ENCODE assay signal across 12 mouse cellular contexts in the genomic region with DNA sequence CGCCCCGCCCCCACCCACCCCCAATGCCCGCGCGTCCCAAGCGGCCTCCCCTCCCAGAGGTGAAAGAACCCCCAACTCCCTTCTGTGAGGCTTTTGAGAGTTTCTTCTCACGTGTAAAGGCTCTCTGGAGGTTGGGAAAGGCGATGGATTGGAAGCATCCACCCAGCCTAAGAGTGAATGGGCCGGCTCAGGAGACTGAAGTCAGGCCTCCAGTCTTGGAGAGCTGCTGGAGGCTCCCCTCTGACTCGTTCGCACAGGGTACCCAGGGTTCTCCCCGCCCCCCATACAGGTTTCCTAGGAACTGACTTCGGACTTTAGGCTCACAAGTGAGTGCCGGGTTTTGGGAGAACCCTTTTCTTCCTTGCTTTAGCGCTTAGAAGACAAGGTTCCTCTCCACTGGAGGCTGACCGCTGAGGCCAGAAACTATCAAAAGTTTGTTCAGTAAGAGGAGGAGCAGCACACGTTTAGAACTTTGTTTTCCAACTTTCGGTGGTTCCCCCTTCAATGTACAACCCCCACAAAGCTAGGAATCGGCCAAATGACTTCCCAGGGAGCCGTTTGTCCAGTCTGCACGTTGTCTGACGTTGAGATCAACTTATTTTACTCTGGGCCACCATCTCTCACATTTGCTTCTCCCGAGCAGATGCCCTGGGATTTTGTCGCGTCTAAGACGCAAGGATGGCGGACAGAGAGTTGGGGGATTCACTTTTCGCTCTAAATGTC. TPM values are rescaled to one million over a fixed set of nuclear protein-coding genes. Genes with fewer than 3 reads are reported as not detected.
DNase-seq lines count a peak whose midpoint lies in the region; ATAC-seq lines count a peak whose summit lies in the region.
"Had no signal": no experiment of that assay in that cellular context is flagged by ENCODE, and none has a peak within 500 bp of the region (broad histone marks: within the 10 kb centered on the region; RNA-seq: fewer than 3 reads in every experiment).

No protein-coding gene starts in this region.

- under 1% methylated on average over 27 of the region's 28 CpGs for WGBS in heart, embryonic 10.5 days
- 3% methylated on average over 28 of the region's 28 CpGs for WGBS in hindbrain, embryonic 15.5 days
- under 1% methylated on average over 26 of the region's 28 CpGs for WGBS in neural tube, embryonic 11.5 days

- peak overlapping the region; percentile 18; the same call in 1 of the 2 replicates for H3K9ac ChIP-seq in hindbrain, embryonic 15.5 days
- peak overlapping the region; percentile 75 for H3K9ac ChIP-seq in neural tube, embryonic 11.5 days (ENCODE audit: low read length)
- H3K9ac ChIP-seq: liver, embryonic 13.5 days had no signal

- ATAC-seq in hindbrain, embryonic 15.5 days (ENCODE audit: low FRiP score, low read depth), result peak; percentile 49
- peak; percentile 40 for ATAC-seq in neural tube, embryonic 11.5 days (ENCODE audit: insufficient read depth, low FRiP score, low TSS enrichment)

- no peaks in the 10 kb centered on the region for H3K36me3 ChIP-seq in heart, embryonic 10.5 days
- H3K36me3 ChIP-seq in hindbrain, embryonic 15.5 days, result no peaks in the 10 kb centered on the region
- no peaks in the 10 kb centered on the region for H3K36me3 ChIP-seq in neural tube, embryonic 11.5 days (ENCODE audit: control insufficient read depth, insufficient read depth, low read length)
- H3K36me3 ChIP-seq: liver, embryonic 13.5 days had no signal

- intact Hi-C loops in heart, postnatal 10 days (cut with DNase I), result loop anchor here (5.0 to 10.0 kb wide), 3 partner anchors 345 to 1088 kb away; partner anchors contain the start of gene Prdm13
- intact Hi-C loops in left cerebral cortex, postnatal 14 days (cut with DNase I), result loop anchor here (5.0 to 10.0 kb wide), 4 partner anchors 347 to 1765 kb away; no protein-coding TSS in a partner anchor

- peaks cover 12% of the 10 kb centered on the region for H3K4me1 ChIP-seq in heart, embryonic 10.5 days
- peaks cover 44% of the 10 kb centered on the region for H3K4me1 ChIP-seq in hindbrain, embryonic 15.5 days (replicated peaks)
- H3K4me1 ChIP-seq in neural tube, embryonic 11.5 days (ENCODE audit: control insufficient read depth, insufficient read depth, low read length), result peaks cover 7% of the 10 kb centered on the region
- H3K4me1 ChIP-seq: liver, embryonic 13.5 days had no signal

- DNase-seq in heart, embryonic 10.5 days (ENCODE audit: low spot score), result no peak
- DNase-seq in heart, postnatal 10 days, result no peak
- DNase-seq in embryo, embryonic 9.5 days (ENCODE audit: extremely low spot score), result peak; percentile 72
- DNase-seq in neural tube, embryonic 11.5 days (ENCODE audit: low spot score), result peak; percentile 66
- DNase-seq in gastrocnemius, adult 18-20 months (ENCODE audit: low spot score), result no peak
- DNase-seq in left cerebral cortex, postnatal 14 days (ENCODE audit: low spot score in 2 of 2), result no peak
- DNase-seq in adrenal gland, postnatal 4 days (ENCODE audit: low spot score in 2 of 2), result no peak
- DNase-seq: heart, adult 2 months; liver, embryonic 13.5 days had no signal

- H3K27ac ChIP-seq in heart, embryonic 10.5 days, result no peak overlapping the region
- H3K27ac ChIP-seq in hindbrain, embryonic 15.5 days (replicated peaks), result peak overlapping the region; percentile 77
- H3K27ac ChIP-seq in neural tube, embryonic 11.5 days (ENCODE audit: low read depth, low read length), result peak overlapping the region; percentile 77
- H3K27ac ChIP-seq: heart, adult 2 months; liver, embryonic 13.5 days had no signal

- no peaks in the 10 kb centered on the region for H3K9me3 ChIP-seq in heart, embryonic 10.5 days
- H3K9me3 ChIP-seq in hindbrain, embryonic 15.5 days, result no peaks in the 10 kb centered on the region
- no peaks in the 10 kb centered on the region for H3K9me3 ChIP-seq in neural tube, embryonic 11.5 days (ENCODE audit: control insufficient read depth, low read length)
- H3K9me3 ChIP-seq: liver, embryonic 13.5 days had no signal

- peaks cover 86% of the 10 kb centered on the region for H3K27me3 ChIP-seq in heart, embryonic 10.5 days (ENCODE audit: insufficient read depth, poor library complexity, severe bottlenecking)
- H3K27me3 ChIP-seq in hindbrain, embryonic 15.5 days, result no peaks in the 10 kb centered on the region
- H3K27me3 ChIP-seq in neural tube, embryonic 11.5 days (ENCODE audit: control insufficient read depth, insufficient read depth, low read length), result 0 out of 2 replicates have a peak, but pooled peaks cover 5% of the 10 kb centered on the region

- H3K4me2 ChIP-seq in hindbrain, embryonic 15.5 days, result peak overlapping the region; percentile 96
- H3K4me2 ChIP-seq in neural tube, embryonic 11.5 days (ENCODE audit: low read depth), result peak overlapping the region; percentile 72
- H3K4me2 ChIP-seq: liver, embryonic 13.5 days had no signal

- H3K4me3 ChIP-seq in heart, embryonic 10.5 days, result peak overlapping the region; percentile 33
- H3K4me3 ChIP-seq in hindbrain, embryonic 15.5 days, result peak overlapping the region; percentile 24
- peak overlapping the region; percentile 93 for H3K4me3 ChIP-seq in neural tube, embryonic 11.5 days (ENCODE audit: low read depth, low read length)
- H3K4me3 ChIP-seq: erythroblast, embryonic 14.5 days; heart, adult 2 months; liver, embryonic 13.5 days had no signal

RNA-seq across cellular contexts. Expression of gene Pou3f2, which starts 8.6 kb away (rescaled TPM):
- polyA plus RNA-seq in heart, embryonic 10.5 days (2016; fragmentation: Nextera tagmentation; extraction: Ambion mirVana), result 0.10 TPM in 2 replicates
- not detected for total RNA-seq in heart, postnatal 10 days (2021)
- polyA plus RNA-seq in hindbrain, embryonic 15.5 days (2015; fragmentation: Nextera tagmentation; extraction: Ambion mirVana), result 21.0 and 33.1 TPM in 2 replicates
- polyA plus RNA-seq in neural tube, embryonic 11.5 days (2014; fragmentation: Nextera tagmentation; extraction: Ambion mirVana), result 28.2 and 31.3 TPM in 2 replicates
- not detected for total RNA-seq in gastrocnemius, adult 18-20 months (2021)
- 10 to 100 TPM; 28.7 to 31.3 TPM for total RNA-seq in left cerebral cortex, postnatal 14 days (2021)
- under 1 TPM; 0.34 to 0.51 TPM for total RNA-seq in adrenal gland, postnatal 4 days (2021)
- total RNA-seq: heart, adult 2 months had no signal
- polyA plus RNA-seq: erythroblast, embryonic 14.5 days; heart, adult 2 months; spleen, adult 2 months had no signal

Comparison
In these comparisons a context has a peak if more than half of its experiments do, and no peak if none do; other contexts are left out.
1. DNase-seq: peak in embryo, embryonic 9.5 days (single experiment) and neural tube, embryonic 11.5 days (single experiment); none in heart, embryonic 10.5 days (single experiment), heart, postnatal 10 days (0 of 2), gastrocnemius, adult 18-20 months (single experiment), left cerebral cortex, postnatal 14 days (0 of 2) and adrenal gland, postnatal 4 days (0 of 2).
2. H3K4me3 ChIP-seq: peak in every context shown above with its lines; median percentile 93 in neural tube, embryonic 11.5 days; 33 in heart, embryonic 10.5 days; 24 in hindbrain, embryonic 15.5 days.
3. RNA of gene Pou3f2, which starts 8.6 kb away (total RNA-seq): 28.7 to 31.3 TPM in left cerebral cortex, postnatal 14 days; 0.34 to 0.51 TPM in adrenal gland, postnatal 4 days, not detected in heart, postnatal 10 days and not detected in gastrocnemius, adult 18-20 months; every median in the first group is over 10 times any median in the second.